Mouse (Mus musculus) ES-Bruce4 (cell line): ENCODE measurements around the gene Myod1. TPM values are rescaled to one million over a fixed set of nuclear protein-coding genes. Genes with fewer than 3 reads are reported as not detected.

ENCODE experiments used
- H3K27ac ChIP-seq: 2 replicates; pipeline ENCODE4 v1.5.1; 2012; ENCODE audit warnings: low read length, inconsistent platforms; ENCODE audit not compliant: insufficient read depth
- H3K27me3 ChIP-seq: 2 replicates; pipeline ENCODE4 v1.6.1; 2012; ENCODE audit warnings: mild to moderate bottlenecking, low read length, inconsistent platforms; ENCODE audit not compliant: control insufficient read depth, poor library complexity, insufficient read depth, severe bottlenecking
- H3K36me3 ChIP-seq: 2 replicates; pipeline ENCODE4 v1.6.1; 2012; ENCODE audit warnings: inconsistent platforms, mild to moderate bottlenecking, low read length, moderate library complexity; ENCODE audit not compliant: control insufficient read depth, poor library complexity, insufficient read depth, severe bottlenecking
- H3K4me1 ChIP-seq: one replicate; pipeline ENCODE4 v1.8.1; 2011; ENCODE audit warnings: low read length; ENCODE audit not compliant: control insufficient read depth, insufficient read depth
- H3K4me3 ChIP-seq: 2 replicates; pipeline ENCODE4 v1.5.1; 2011; ENCODE audit warnings: low read depth, mild to moderate bottlenecking, low read length
- H3K9ac ChIP-seq: 2 replicates; pipeline ENCODE4 v1.6.1; 2012; ENCODE audit warnings: low read depth, mild to moderate bottlenecking, inconsistent platforms; ENCODE audit not compliant: poor library complexity, severe bottlenecking
- H3K9me3 ChIP-seq: replicated peaks from 2 replicates; pipeline ENCODE4 v1.6.1; 2012; ENCODE audit warnings: mild to moderate bottlenecking, low read length, inconsistent platforms; ENCODE audit not compliant: control insufficient read depth, poor library complexity, insufficient read depth, severe bottlenecking
- CTCF ChIP-seq: IDR thresholded peaks from one replicate; pipeline ENCODE4 v1.8.1; 2011; ENCODE audit warnings: low read depth, low read length
- EP300 ChIP-seq: IDR thresholded peaks from 2 replicates; pipeline ENCODE4 v1.6.1; 2011; ENCODE audit warnings: low read depth, low read length; ENCODE audit not compliant: insufficient read depth
- POLR2A ChIP-seq: IDR thresholded peaks from one replicate; pipeline ENCODE4 v1.8.1; 2011; ENCODE audit warnings: low read length; ENCODE audit not compliant: insufficient read depth
- polyA plus RNA-seq: library from polyadenylated mRNA; stranded (reverse); fragments of >200 nt; gene quantifications from 2 replicates; pipeline ENCODE4 v1.2.4, GENCODE M21; 2011; ENCODE audit warnings: low read depth; ENCODE audit not compliant: missing spikeins, insufficient read depth, insufficient read length

The Myod1 gene
- polyA plus RNA-seq, 1 experiment = not detected

GRCm38 (mm10) chr7:46394933-46395332, 18.7 kb downstream of the Myod1 start:
- no peaks in the 10 kb centered on the region for H3K36me3 ChIP-seq
- H3K4me1 ChIP-seq = no peaks in the 10 kb centered on the region
- H3K27me3 ChIP-seq = peaks cover 3% of the 10 kb centered on the region; the same call in 1 of the 2 replicates
- TF ChIP-seq POLR2A (no peak), EP300 (no peak), CTCF (no peak)
- H3K9ac ChIP-seq = no peak overlapping the region
- H3K4me3 ChIP-seq = no peak overlapping the region
- no peak overlapping the region for H3K27ac ChIP-seq
- H3K9me3 ChIP-seq = no peaks in the 10 kb centered on the region

GRCm38 (mm10) chr7:46395571-46395970, 19.3 kb downstream of the Myod1 start:
- Histone ChIP-seq H3K4me1 (no peaks in the 10 kb centered on the region), H3K9ac (no peak overlapping the region), H3K4me3 (no peak overlapping the region), H3K27me3 (peaks cover 3% of the 10 kb centered on the region; the same call in 1 of the 2 replicates), H3K36me3 (no peaks in the 10 kb centered on the region), H3K9me3 (no peaks in the 10 kb centered on the region), H3K27ac (no peak overlapping the region)
- TF ChIP-seq POLR2A (no peak), CTCF (no peak), EP300 (no peak)

GRCm38 (mm10) chr7:46396231-46396927, 20.1 kb downstream of the Myod1 start, which contains the start of gene Kcnc1:
TSS of gene Kcnc1 (plus strand) at chr7:46396497.
- Histone ChIP-seq H3K27ac (no peak within 1 kb of the TSS), H3K9ac (no peak within 1 kb of the TSS)

GRCm38 (mm10) chr7:46396928-46397731, 20.9 kb downstream of the Myod1 start:
- Histone ChIP-seq H3K4me3 (peak overlapping the region; percentile 54), H3K4me1 (no peaks in the 10 kb centered on the region), H3K27ac (no peak overlapping the region), H3K9ac (no peak overlapping the region), H3K9me3 (no peaks in the 10 kb centered on the region), H3K36me3 (no peaks in the 10 kb centered on the region), H3K27me3 (peaks cover 3% of the 10 kb centered on the region; the same call in 1 of the 2 replicates)
- no peak for TF ChIP-seq POLR2A
- TF ChIP-seq CTCF = no peak
- TF ChIP-seq EP300 = no peak

More at GRCm38 (mm10) chr7:46396231-46396927, 20.1 kb downstream of the Myod1 start, which contains the start of gene Kcnc1:
- H3K27me3 ChIP-seq = peaks cover 3% of the 10 kb centered on the region; the same call in 1 of the 2 replicates
- H3K4me1 ChIP-seq = no peaks in the 10 kb centered on the region
- peak within 1 kb of the TSS; percentile 54 for H3K4me3 ChIP-seq
- H3K9me3 ChIP-seq = no peaks in the 10 kb centered on the region
- no peak for TF ChIP-seq EP300
- no peak for TF ChIP-seq CTCF
- no peak for TF ChIP-seq POLR2A
- no peaks in the 10 kb centered on the region for H3K36me3 ChIP-seq

- H3K27ac ChIP-seq = no peak overlapping the region
- TF ChIP-seq POLR2A = no peak
- TF ChIP-seq EP300 = no peak
- TF ChIP-seq CTCF = no peak
- H3K4me1 ChIP-seq = no peaks in the 10 kb centered on the region
- H3K27me3 ChIP-seq = peaks cover 3% of the 10 kb centered on the region; the same call in 1 of the 2 replicates
- H3K4me3 ChIP-seq = peak overlapping the region; percentile 20; the same call in 1 of the 2 replicates
- no peaks in the 10 kb centered on the region for H3K9me3 ChIP-seq
- H3K9ac ChIP-seq = no peak overlapping the region
- H3K36me3 ChIP-seq = no peaks in the 10 kb centered on the region
Measured at GRCm38 (mm10) chr7:46397732-46398333, 21.6 kb downstream of the Myod1 start.
